Mouse (Mus musculus) stomach, postnatal 0 days (tissue): ENCODE measurements at regions not wholly inside any gene's neighbourhood (a gene's known extent, or its start where the extent isn't known, plus 50 kb on each side); places are given as distances from the start of the nearest gene placed in this dataset.

Experiments
- CTCF ChIP-seq: IDR thresholded peaks from 2 replicates; pipeline ENCODE4 v1.5.1; 2016; ENCODE audit warnings: antibody characterized with exemption, low read depth, mild to moderate bottlenecking, moderate library complexity
- EP300 ChIP-seq: optimal IDR thresholded peaks from 2 replicates; pipeline ENCODE3; 2016; ENCODE audit warnings: antibody characterized with exemption

DNA sequence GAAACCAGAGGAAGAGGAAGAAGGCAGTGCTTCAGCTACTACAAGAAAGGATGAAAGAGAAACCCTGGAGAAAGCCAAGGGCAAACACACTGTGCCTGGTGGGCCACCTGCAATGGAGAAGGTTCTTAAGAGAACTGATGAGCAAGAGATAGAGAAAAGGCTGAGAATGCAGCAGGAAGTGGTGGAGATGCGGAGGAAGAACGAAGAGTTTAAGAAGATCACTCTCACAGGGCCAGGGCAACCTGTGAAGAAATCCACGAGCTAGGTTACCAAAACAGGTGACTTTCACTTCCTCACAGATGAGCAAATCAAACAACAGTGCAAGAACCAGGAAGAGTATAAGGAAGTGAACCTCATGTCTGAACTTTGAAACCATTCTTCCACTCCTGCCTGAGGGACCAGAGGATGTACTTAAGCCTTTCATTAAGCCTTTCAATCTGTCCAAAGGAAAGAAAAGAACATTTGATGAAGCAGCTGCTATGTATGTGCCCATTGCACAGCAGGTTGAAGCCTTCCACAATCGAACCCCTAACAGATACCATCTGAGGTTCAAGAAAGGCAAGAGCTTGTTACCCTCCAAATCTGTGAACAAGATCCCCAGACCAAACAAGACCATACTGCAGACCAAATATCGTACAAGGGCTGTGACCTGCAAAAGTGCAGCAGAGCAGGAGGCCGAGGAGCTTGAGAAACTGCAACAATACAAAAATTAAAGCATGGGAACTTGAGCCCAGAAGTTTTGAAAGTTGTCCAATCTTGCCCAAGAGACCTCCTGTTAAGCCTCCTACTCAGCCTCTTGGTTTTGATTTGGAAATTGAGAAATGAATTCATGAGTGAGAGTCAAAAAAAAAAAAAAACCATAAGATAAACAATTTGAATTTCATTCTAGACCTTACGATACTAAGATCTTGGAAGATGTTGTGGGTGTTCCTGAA lies 91.6 kb upstream of the Zfp462 start:
- TF ChIP-seq CTCF, result no peak
- TF ChIP-seq EP300, result no peak
